Mouse (Mus musculus) CH12.LX (cell line): ENCODE results near the gene Spryd4. TPM values are rescaled to one million over a fixed set of nuclear protein-coding genes. Genes with fewer than 3 reads are reported as not detected.

ENCODE experiments used
- DNase-seq: peaks from one replicate; pipeline ENCODE4 v3.0.0-alpha.2; 2013; ENCODE audit errors: extremely low read depth
- H3K27ac ChIP-seq: 2 replicates; pipeline ENCODE4 v1.5.1; 2012; ENCODE audit warnings: low read depth, mild to moderate bottlenecking, control low read depth, moderate library complexity; ENCODE audit not compliant: insufficient read depth
- H3K27me3 ChIP-seq: replicated peaks from 2 replicates; pipeline ENCODE3; 2012; ENCODE audit warnings: inconsistent platforms
- H3K36me3 ChIP-seq, 2 experiments: replicated peaks in 1 of 2; 2 replicates each; pipeline versions ENCODE3 to v1.6.1; 2012; ENCODE audit warnings: inconsistent platforms in 1 of 2, low read length in 1 of 2, mild to moderate bottlenecking in 1 of 2, mixed read lengths in 1 of 2, moderate library complexity in 1 of 2; ENCODE audit not compliant: control insufficient read depth in 1 of 2, insufficient read depth in 1 of 2
- H3K4me1 ChIP-seq, 2 experiments: 2 replicates each; pipeline ENCODE4 v1.6.1; 2012; ENCODE audit warnings: inconsistent platforms in 1 of 2, moderate library complexity in 1 of 2; ENCODE audit not compliant: insufficient read depth in 2 of 2, control insufficient read depth in 1 of 2
- H3K4me2 ChIP-seq: 2 replicates; pipeline ENCODE4 v1.6.1; 2012; ENCODE audit warnings: low read depth, mild to moderate bottlenecking, control low read depth; ENCODE audit not compliant: poor library complexity, insufficient read depth, severe bottlenecking
- H3K4me3 ChIP-seq, 3 experiments: fragments of 150-350 bp in 1 of 3; sonication (generic) in 1 of 3; replicated peaks in 1 of 3; 2 replicates each; pipeline versions ENCODE3 to v1.5.1; 2011 to 2012; ENCODE audit warnings: low read depth in 2 of 3, low read length in 2 of 3, mild to moderate bottlenecking in 2 of 3, moderate library complexity in 2 of 3, control low read depth in 1 of 3, improper control_type of control experiment in 1 of 3, inconsistent platforms in 1 of 3, mixed read lengths in 1 of 3; ENCODE audit not compliant: poor library complexity in 1 of 3
- H3K79me2 ChIP-seq: replicated peaks from 2 replicates; pipeline ENCODE4 v1.6.1; 2012; ENCODE audit warnings: mild to moderate bottlenecking, moderate library complexity; ENCODE audit not compliant: control insufficient read depth, poor library complexity, insufficient read depth, severe bottlenecking; ENCODE audit errors: extremely low read depth
- H3K9ac ChIP-seq: 2 replicates; pipeline ENCODE4 v1.6.1; 2012; ENCODE audit warnings: low read depth, mild to moderate bottlenecking, control low read depth, moderate library complexity; ENCODE audit not compliant: insufficient read depth
- H3K9me3 ChIP-seq: replicated peaks from 2 replicates; pipeline ENCODE3; 2012; ENCODE audit warnings: low read length, inconsistent platforms, mixed read lengths
- BHLHE40 ChIP-seq: IDR thresholded peaks from 2 replicates; pipeline ENCODE4 v1.6.1; 2011; ENCODE audit warnings: mild to moderate bottlenecking, low read depth, low read length, improper control_type of control experiment
- CHD1 ChIP-seq: IDR thresholded peaks from 2 replicates; pipeline ENCODE4 v1.6.1; 2012; ENCODE audit warnings: low read depth, low read length, improper control_type of control experiment, inconsistent platforms
- CHD2 ChIP-seq: IDR thresholded peaks from 2 replicates; pipeline ENCODE4 v1.6.1; 2011; ENCODE audit warnings: low read length, improper control_type of control experiment
- E2F4 ChIP-seq: IDR thresholded peaks from 2 replicates; pipeline ENCODE4 v1.6.1; 2011; ENCODE audit warnings: low read depth, low read length, improper control_type of control experiment; ENCODE audit not compliant: insufficient replicate concordance
- EP300 ChIP-seq: IDR thresholded peaks from 2 replicates; pipeline ENCODE4 v1.6.1; 2011; ENCODE audit warnings: low read length, improper control_type of control experiment
- ETS1 ChIP-seq: conservative IDR thresholded peaks from 2 replicates; pipeline ENCODE4 v1.6.1; 2012; ENCODE audit warnings: low read depth, mild to moderate bottlenecking, inconsistent platforms, low read length, improper control_type of control experiment, moderate library complexity
- GABPA ChIP-seq: IDR thresholded peaks from 2 replicates; pipeline ENCODE4 v1.6.1; 2012; ENCODE audit warnings: low read depth, low read length, improper control_type of control experiment, inconsistent platforms; ENCODE audit not compliant: insufficient replicate concordance
- HCFC1 ChIP-seq: IDR thresholded peaks from 2 replicates; pipeline ENCODE4 v1.6.1; 2012; ENCODE audit warnings: low read depth, mild to moderate bottlenecking, inconsistent platforms, low read length, improper control_type of control experiment
- IRF4 ChIP-seq: IDR thresholded peaks from 2 replicates; pipeline ENCODE4 v1.6.1; 2014; ENCODE audit warnings: low read depth, mild to moderate bottlenecking, inconsistent platforms, low read length, improper control_type of control experiment
- JUN ChIP-seq: IDR thresholded peaks from 2 replicates; pipeline ENCODE4 v1.6.1; 2011; ENCODE audit warnings: low read depth, mild to moderate bottlenecking, low read length, improper control_type of control experiment, moderate library complexity; ENCODE audit not compliant: insufficient read depth
- JUND ChIP-seq: conservative IDR thresholded peaks from 2 replicates; pipeline ENCODE4 v1.6.1; 2011; ENCODE audit warnings: low read depth, low read length, improper control_type of control experiment
- KAT2A ChIP-seq: IDR thresholded peaks from 2 replicates; pipeline ENCODE4 v1.6.1; 2012; ENCODE audit warnings: low read length, improper control_type of control experiment, inconsistent platforms; ENCODE audit not compliant: insufficient replicate concordance
- MAFK ChIP-seq: IDR thresholded peaks from 2 replicates; pipeline ENCODE4 v1.6.1; 2011; ENCODE audit warnings: low read length, improper control_type of control experiment; ENCODE audit not compliant: insufficient replicate concordance
- MAX ChIP-seq: IDR thresholded peaks from 2 replicates; pipeline ENCODE4 v1.6.1; 2011; ENCODE audit warnings: low read length, improper control_type of control experiment
- MAZ ChIP-seq: IDR thresholded peaks from 2 replicates; pipeline ENCODE4 v1.6.1; 2012; ENCODE audit warnings: low read depth, mild to moderate bottlenecking, inconsistent platforms, low read length, improper control_type of control experiment, moderate library complexity
- MEF2A ChIP-seq: IDR thresholded peaks from 2 replicates; pipeline ENCODE4 v1.6.1; 2014; ENCODE audit warnings: low read depth, mild to moderate bottlenecking, inconsistent platforms, low read length, improper control_type of control experiment, borderline replicate concordance
- MXI1 ChIP-seq: IDR thresholded peaks from 2 replicates; pipeline ENCODE4 v1.6.1; 2011; ENCODE audit warnings: mild to moderate bottlenecking, low read depth, low read length, improper control_type of control experiment
- MYC ChIP-seq: IDR thresholded peaks from 2 replicates; pipeline ENCODE4 v1.6.1; 2011; ENCODE audit warnings: low read depth, mild to moderate bottlenecking, improper control_type of control experiment, low read length
- NELFE ChIP-seq: IDR thresholded peaks from 2 replicates; pipeline ENCODE4 v1.6.1; 2011; ENCODE audit warnings: low read depth, low read length, improper control_type of control experiment
- PAX5 ChIP-seq: IDR thresholded peaks from 2 replicates; pipeline ENCODE4 v1.6.1; 2012; ENCODE audit warnings: low read length, inconsistent platforms, mixed read lengths
- POLR2AphosphoS2 ChIP-seq: IDR thresholded peaks from 2 replicates; pipeline ENCODE4 v1.6.1; 2011; ENCODE audit warnings: low read depth, low read length, improper control_type of control experiment
- RAD21 ChIP-seq: IDR thresholded peaks from 2 replicates; pipeline ENCODE4 v1.6.1; 2011; ENCODE audit warnings: low read depth, mild to moderate bottlenecking, low read length, improper control_type of control experiment, moderate library complexity
- RCOR1 ChIP-seq: conservative IDR thresholded peaks from 2 replicates; pipeline ENCODE4 v1.6.1; 2012; ENCODE audit warnings: low read depth, mild to moderate bottlenecking, inconsistent platforms, low read length, improper control_type of control experiment
- SIN3A ChIP-seq: IDR thresholded peaks from 2 replicates; pipeline ENCODE4 v1.6.1; 2012; ENCODE audit warnings: low read length, improper control_type of control experiment, inconsistent platforms
- SMC3 ChIP-seq: IDR thresholded peaks from 2 replicates; pipeline ENCODE4 v1.6.1; 2011; ENCODE audit warnings: low read depth, low read length, improper control_type of control experiment
- TCF12 ChIP-seq: IDR thresholded peaks from 2 replicates; pipeline ENCODE4 v1.6.1; 2014; ENCODE audit warnings: low read depth, mild to moderate bottlenecking, inconsistent platforms, low read length, improper control_type of control experiment
- USF1 ChIP-seq: IDR thresholded peaks from 2 replicates; pipeline ENCODE4 v1.6.1; 2014; ENCODE audit warnings: low read depth, mild to moderate bottlenecking, inconsistent platforms, low read length, improper control_type of control experiment
- USF2 ChIP-seq: conservative IDR thresholded peaks from 2 replicates; pipeline ENCODE4 v1.6.1; 2011; ENCODE audit warnings: low read depth, low read length, improper control_type of control experiment
- ZC3H11A ChIP-seq: IDR thresholded peaks from 2 replicates; pipeline ENCODE4 v1.6.1; 2012; ENCODE audit warnings: low read depth, mild to moderate bottlenecking, inconsistent platforms, low read length, improper control_type of control experiment
- ZNF384 ChIP-seq: IDR thresholded peaks from 2 replicates; pipeline ENCODE4 v1.6.1; 2012; ENCODE audit warnings: low read depth, low read length, improper control_type of control experiment, inconsistent platforms
- dilution Hi-C: fragments of 300-500 bp; cut with MboI; formaldehyde crosslinking; loops from 2 replicates; pipeline ENCODE4 v1.14.3; 2020; ENCODE audit warnings: low sequenced_read_pairs; ENCODE audit not compliant: extremely low pct_unique_long_range_greater_than_20kb, extremely low pct_ligation_motif_present
- in situ Hi-C: fragments of 300-500 bp; cut with MboI; formaldehyde crosslinking; loops from 3 replicates; pipeline ENCODE4 v1.14.3; 2019; ENCODE audit warnings: low sequenced_read_pairs, low pct_ligation_motif_present, low pct_unique_long_range_greater_than_20kb, mixed read lengths
- polyA plus RNA-seq: library from polyadenylated mRNA; unstranded; fragments of >175 nt; gene quantifications from 2 replicates; pipeline ENCODE4 v1.2.1, GENCODE M21; 2012; ENCODE audit warnings: low read depth; ENCODE audit not compliant: insufficient read length
- total RNA-seq, 2 experiments: library from RNA; depleted of rRNA; stranded (reverse); fragments of 300-350 nt in 1 of 2; fragments of >200 nt in 1 of 2; gene quantifications; 2 replicates each; pipeline ENCODE4 v1.2.3; 2012 to 2014

Spryd4 gene
- total and polyA plus RNA-seq, 3 experiments: 24.2 to 50.2 (median 38.6) TPM

DNA sequence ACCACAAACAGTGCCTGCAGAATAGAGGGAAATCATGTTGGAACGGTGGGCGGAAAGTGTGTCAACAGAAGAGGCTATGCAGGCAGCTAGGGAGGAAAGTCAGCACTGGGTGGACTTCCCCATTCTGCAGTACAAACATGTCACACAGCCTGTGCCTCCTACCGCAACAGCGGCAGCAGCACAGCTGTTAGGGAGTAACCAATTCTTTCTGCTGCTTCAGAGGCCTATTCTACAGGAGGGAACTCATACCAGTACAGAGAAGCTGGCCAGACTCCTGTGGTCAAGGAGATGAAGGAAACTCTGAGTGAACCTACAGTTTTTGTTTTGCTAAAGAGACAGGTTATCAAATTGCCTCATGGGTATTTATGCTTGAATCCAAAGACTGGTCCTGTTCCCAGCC is 47.3 kb upstream of the Spryd4 start (continued):
- TF ChIP-seq GABPA (no peak), JUND (peak; percentile 85), ZNF384 (no peak; the same call in 1 of the 2 replicates), USF1 (no peak), ETS1 (peak; percentile 96), IRF4 (peak; percentile 92), POLR2AphosphoS2 (no peak), USF2 (no peak), MAX (peak; percentile 18; the same call in 1 of the 2 replicates), CHD1 (no peak), RAD21 (no peak), MAFK (no peak), HCFC1 (no peak), BHLHE40 (peak; percentile 83), SIN3A (peak; percentile 83; the same call in 1 of the 2 replicates), ZC3H11A (no peak), TCF12 (peak; percentile 90), E2F4 (no peak), SMC3 (no peak)

DNA sequence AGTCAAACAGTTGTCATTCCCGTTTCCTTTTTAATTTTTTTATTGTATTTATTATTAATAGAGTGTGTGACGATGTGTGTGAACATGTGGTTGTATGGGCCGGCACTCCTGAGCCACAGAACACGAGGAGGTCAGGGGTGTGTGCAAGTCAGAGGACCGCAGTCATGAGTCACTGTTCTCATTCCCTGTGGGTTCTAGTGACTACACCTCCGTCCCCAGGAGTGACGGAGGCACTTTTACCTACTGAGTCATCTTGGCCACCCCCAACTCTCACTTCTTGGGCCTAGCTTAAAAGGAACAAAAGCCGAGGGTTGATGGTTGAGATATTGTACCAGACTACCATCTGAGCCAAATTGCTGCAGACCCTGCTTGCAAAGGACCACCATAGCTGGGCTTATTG is 44.7 kb upstream of the Spryd4 start:
- H3K27me3 ChIP-seq: no peaks in the 10 kb centered on the region
- H3K36me3 ChIP-seq: peaks cover 13 to 32% of the 10 kb centered on the region in 2 experiments
- H3K9me3 ChIP-seq: no peaks in the 10 kb centered on the region
- H3K79me2 ChIP-seq: no peaks in the 10 kb centered on the region
- dilution Hi-C loops: no loop called here
- H3K4me3 ChIP-seq: peak overlapping the region in 1 of 3 experiments; percentile 3
- peak; percentile 74 for DNase-seq
- 0 out of 2 replicates have a peak overlapping the region, but pooled peaks have one; percentile 1 for H3K4me2 ChIP-seq
- H3K4me1 ChIP-seq: peaks cover 23 to 47% of the 10 kb centered on the region in 2 experiments
- no peak overlapping the region for H3K27ac ChIP-seq
- in situ Hi-C loops: no loop called here
- peak overlapping the region; percentile 23; the same call in 1 of the 2 replicates for H3K9ac ChIP-seq
- TF ChIP-seq CHD2: peak; percentile 55; the same call in 1 of the 2 replicates
- TF ChIP-seq ZNF384: no peak
- peak; percentile 85 for TF ChIP-seq MYC
- TF ChIP-seq MAZ: no peak
- peak; percentile 27; the same call in 1 of the 2 replicates for TF ChIP-seq HCFC1
- peak; percentile 48; the same call in 1 of the 2 replicates for TF ChIP-seq SIN3A
- TF ChIP-seq EP300: peak; percentile 64
- peak; percentile 66 for TF ChIP-seq IRF4
- peak; percentile 58 for TF ChIP-seq MEF2A
- TF ChIP-seq JUND: peak; percentile 51; the same call in 1 of the 2 replicates
- TF ChIP-seq MAX: peak; percentile 81
- no peak for TF ChIP-seq USF2
- TF ChIP-seq TCF12: peak; percentile 56; the same call in 1 of the 2 replicates
- TF ChIP-seq PAX5: no peak
- TF ChIP-seq NELFE: no peak
- peak; percentile 94 for TF ChIP-seq ETS1
- peak; percentile 84; the same call in 1 of the 2 replicates for TF ChIP-seq MXI1
- TF ChIP-seq KAT2A: no peak
- TF ChIP-seq RAD21: no peak; the same call in 1 of the 2 replicates
- peak; percentile 59 for TF ChIP-seq JUN
- peak; percentile 77 for TF ChIP-seq MAFK
- peak; percentile 91 for TF ChIP-seq BHLHE40
- 0 out of 2 replicates have a peak, but pooled peaks have one; percentile 48 for TF ChIP-seq RCOR1
- TF ChIP-seq, all 38 proteins: peak for 16
